Mouse (Mus musculus) embryo, embryonic 10 days (tissue): ENCODE results near the gene Platr17.
"Not testable (repeated sequence)": the region's sequence is repeated elsewhere in the genome, so short reads cannot be mapped to it uniquely, and the experiment has no call there.

Source experiments
- DNase-seq: peaks from one replicate; pipeline ENCODE4 v3.0.0-alpha.2; 2015; ENCODE audit warnings: low spot score

Platr17 gene

GRCm38 (mm10) chr17:33904835-33905234, at the start of gene Platr17:
Gene Platr17, plus strand, starts transcription at chr17:33905135.
- DNase-seq: not testable (repeated sequence)

GRCm38 (mm10) chr17:33857816-33858215, 47.1 kb upstream of the Platr17 start:
- no peak for DNase-seq

GRCm38 (mm10) chr17:33865330-33866030, 39.5 kb upstream of the Platr17 start:
- DNase-seq: peak; percentile 69

GRCm38 (mm10) chr17:33873537-33873936, 31.4 kb upstream of the Platr17 start, which contains the start of gene Gm7029:
Gene Gm7029, plus strand, starts transcription at chr17:33873837.
- DNase-seq: not testable (repeated sequence)

GRCm38 (mm10) chr17:33874411-33874810, 30.5 kb upstream of the Platr17 start:
- DNase-seq: no peak

GRCm38 (mm10) chr17:33875797-33876196, 29.1 kb upstream of the Platr17 start:
- DNase-seq: peak; percentile 36

GRCm38 (mm10) chr17:33884320-33884719, 20.6 kb upstream of the Platr17 start:
- DNase-seq: not testable (repeated sequence)

GRCm38 (mm10) chr17:33887802-33888201, 17.1 kb upstream of the Platr17 start:
- DNase-seq: not testable (repeated sequence)

GRCm38 (mm10) chr17:33888230-33888629, 16.7 kb upstream of the Platr17 start:
- DNase-seq: not testable (repeated sequence)

GRCm38 (mm10) chr17:33889941-33890532, 14.9 kb upstream of the Platr17 start:
- DNase-seq: peak; percentile 34

GRCm38 (mm10) chr17:33890533-33891059, 14.3 kb upstream of the Platr17 start, which contains the start of gene Kifc1:
Gene Kifc1, minus strand, starts transcription at chr17:33890661.
- DNase-seq: peak; percentile 99

- DNase-seq: no peak
These were observed 13.6 kb upstream of the Platr17 start for GRCm38 (mm10) chr17:33891357-33891756.

- not testable (repeated sequence) for DNase-seq
These were observed 13.0 kb upstream of the Platr17 start for GRCm38 (mm10) chr17:33891892-33892291.

- DNase-seq: no peak
These were observed 12.5 kb upstream of the Platr17 start for GRCm38 (mm10) chr17:33892429-33892828.

GRCm38 (mm10) chr17:33893011-33893410, 11.9 kb upstream of the Platr17 start:
- not testable (repeated sequence) for DNase-seq

GRCm38 (mm10) chr17:33897114-33897794, 7.7 kb upstream of the Platr17 start:
- peak; percentile 85 for DNase-seq

GRCm38 (mm10) chr17:33898193-33898592, 6.7 kb upstream of the Platr17 start:
- DNase-seq: not testable (repeated sequence)

GRCm38 (mm10) chr17:33899642-33900041, 5.3 kb upstream of the Platr17 start:
- no peak for DNase-seq

GRCm38 (mm10) chr17:33900281-33900988, 4.5 kb upstream of the Platr17 start:
- DNase-seq: no peak

GRCm38 (mm10) chr17:33900989-33901314, 4.0 kb upstream of the Platr17 start:
- DNase-seq: no peak

GRCm38 (mm10) chr17:33901653-33902052, 3.3 kb upstream of the Platr17 start:
- no peak for DNase-seq

GRCm38 (mm10) chr17:33902079-33902478, 2.9 kb upstream of the Platr17 start:
- no peak for DNase-seq
